In the genomic region with DNA sequence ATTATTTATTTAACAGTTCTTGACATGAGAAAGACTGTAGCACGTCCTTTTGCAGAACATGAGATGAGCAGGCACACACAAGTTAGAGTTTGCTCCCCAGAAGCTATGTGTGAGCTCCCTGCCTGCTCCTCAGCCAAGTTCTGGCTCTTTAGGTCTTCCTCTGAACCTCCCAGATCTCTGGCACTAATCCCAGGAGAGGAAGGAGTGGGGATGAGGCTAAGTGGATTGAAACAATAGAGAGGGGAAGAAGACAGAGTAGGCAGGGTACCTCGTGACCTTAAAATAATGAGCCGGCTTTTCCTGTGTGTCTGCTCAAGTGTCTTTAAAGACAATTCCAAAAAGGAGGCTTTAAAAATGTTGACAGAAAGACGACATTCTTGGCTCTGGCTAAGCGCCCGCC, we compare ENCODE assay signal across 11 mouse cellular contexts. TPM values are rescaled to one million over a fixed set of nuclear protein-coding genes. Genes with fewer than 3 reads are reported as not detected.
A peak's percentile ranks its signal among the peaks of the same experiment; 100 is the strongest.
DNase-seq lines count a peak whose midpoint lies in the region; ATAC-seq and TF ChIP-seq lines count a peak whose summit lies in the region.
"Had no signal": no experiment of that assay in that cellular context is flagged by ENCODE, and none has a peak within 500 bp of the region (broad histone marks: within the 10 kb centered on the region; RNA-seq: fewer than 3 reads in every experiment).

No protein-coding gene starts in this region.

- ATAC-seq in frontal cortex, adult (ENCODE audit: low TSS enrichment) = peak; percentile 41; the same call in 1 of the 2 replicates
- peak; percentile 72 for ATAC-seq in heart, embryonic 14.5 days (ENCODE audit: insufficient number of reproducible peaks, insufficient read depth, low FRiP score, low read depth)
- ATAC-seq in lung, embryonic 14.5 days (ENCODE audit: insufficient read depth) = peak; percentile 90; the same call in 1 of the 2 replicates
- ATAC-seq: forebrain, postnatal 0 days; midbrain, embryonic 15.5 days had no signal

- intact Hi-C loops in left cerebral cortex, adult 2 months (cut with DNase I) = no loop called here

- H3K4me1 ChIP-seq in heart, embryonic 14.5 days (ENCODE audit: control insufficient read depth in 2 of 2, insufficient read depth in 2 of 2, low read length in 2 of 2) = peaks cover 2 to 5% of the 10 kb centered on the region in 2 experiments; a peak in 3 of 4 replicates
- no peaks in the 10 kb centered on the region for H3K4me1 ChIP-seq in lung, embryonic 14.5 days (ENCODE audit: insufficient read depth)
- no peaks in the 10 kb centered on the region for H3K4me1 ChIP-seq in cerebellum, adult 2 months (ENCODE audit: control insufficient read depth, insufficient read depth, low read length)
- H3K4me1 ChIP-seq: midbrain, embryonic 15.5 days had no signal

- no peak overlapping the region for H3K4me3 ChIP-seq in heart, embryonic 14.5 days (ENCODE audit: control insufficient read depth in 1 of 2, insufficient read depth in 1 of 2, low read depth in 1 of 2, low read length in 2 of 2)
- no peak overlapping the region for H3K4me3 ChIP-seq in lung, embryonic 14.5 days (ENCODE audit: low read depth, low read length)
- H3K4me3 ChIP-seq in left cerebral cortex, adult 2 months = no peak overlapping the region
- H3K4me3 ChIP-seq in cerebellum, adult 2 months (replicated peaks; ENCODE audit: insufficient read depth, low read depth, low read length) = no peak overlapping the region
- H3K4me3 ChIP-seq: midbrain, embryonic 15.5 days had no signal

- peak overlapping the region; percentile 48 for H3K4me2 ChIP-seq in heart, embryonic 14.5 days (ENCODE audit: low read length)
- peak overlapping the region; percentile 31; the same call in 1 of the 2 replicates for H3K4me2 ChIP-seq in lung, embryonic 14.5 days
- H3K4me2 ChIP-seq: midbrain, embryonic 15.5 days had no signal

- no peak overlapping the region for H3K9ac ChIP-seq in heart, embryonic 14.5 days (ENCODE audit: low read length)
- no peak overlapping the region for H3K9ac ChIP-seq in lung, embryonic 14.5 days
- H3K9ac ChIP-seq: forebrain, postnatal 0 days; midbrain, embryonic 15.5 days had no signal

- TF ChIP-seq POLR2A in cerebellum, adult 2 months (IDR thresholded peaks at IDR 0.05; ENCODE audit: borderline replicate concordance, insufficient read depth, low read length) = no peak

- no peaks in the 10 kb centered on the region for H3K36me3 ChIP-seq in heart, embryonic 14.5 days (ENCODE audit: control insufficient read depth, insufficient read depth, low read length)
- no peaks in the 10 kb centered on the region for H3K36me3 ChIP-seq in lung, embryonic 14.5 days (ENCODE audit: insufficient read depth)
- H3K36me3 ChIP-seq: midbrain, embryonic 15.5 days had no signal

- H3K27me3 ChIP-seq in heart, embryonic 14.5 days (ENCODE audit: control insufficient read depth, insufficient read depth, low read length) = no peaks in the 10 kb centered on the region
- no peaks in the 10 kb centered on the region for H3K27me3 ChIP-seq in lung, embryonic 14.5 days (ENCODE audit: insufficient read depth, low read length)
- H3K27me3 ChIP-seq in cerebellum, adult 2 months (ENCODE audit: control insufficient read depth, insufficient read depth, low read length) = no peaks in the 10 kb centered on the region
- H3K27me3 ChIP-seq: midbrain, embryonic 15.5 days had no signal

- H3K9me3 ChIP-seq in heart, embryonic 14.5 days (ENCODE audit: control insufficient read depth, low read length) = no peaks in the 10 kb centered on the region
- no peaks in the 10 kb centered on the region for H3K9me3 ChIP-seq in lung, embryonic 14.5 days (ENCODE audit: low read depth, low read length)
- H3K9me3 ChIP-seq: midbrain, embryonic 15.5 days had no signal

- peak overlapping the region; percentile 49 to 53 for H3K27ac ChIP-seq in heart, embryonic 14.5 days (replicated peaks in 1 of 2; ENCODE audit: control insufficient read depth in 1 of 2, insufficient read depth in 1 of 2, low read depth in 2 of 2, low read length in 2 of 2)
- H3K27ac ChIP-seq in lung, embryonic 14.5 days (ENCODE audit: low read depth) = peak overlapping the region; percentile 58; the same call in 1 of the 2 replicates
- no peak overlapping the region for H3K27ac ChIP-seq in left cerebral cortex, adult 2 months
- no peak overlapping the region for H3K27ac ChIP-seq in cerebellum, adult 2 months (ENCODE audit: insufficient read depth, low read length)
- H3K27ac ChIP-seq: midbrain, embryonic 15.5 days had no signal

- DNase-seq in frontal cortex, postnatal 14 days (ENCODE audit: low spot score in 2 of 2) = no peak
- peak; percentile 26 for DNase-seq in brain, adult 2 months (ENCODE audit: low read depth, low spot score)
- DNase-seq in lung, embryonic 14.5 days = peak; percentile 79
- no peak for DNase-seq in spleen, postnatal 14 days (ENCODE audit: low spot score in 2 of 2)
- no peak for DNase-seq in left cerebral cortex, adult 2 months (ENCODE audit: extremely low spot score in 1 of 2, low spot score in 2 of 2)
- DNase-seq in cerebellum, adult 2 months = no peak
- DNase-seq: cerebellum, postnatal 36 days; forebrain, postnatal 0 days had no signal

- WGBS in heart, embryonic 14.5 days = 29% methylated on average over 6 of the region's 6 CpGs
- 31% methylated on average over 6 of the region's 6 CpGs for WGBS in lung, embryonic 14.5 days
- WGBS in cerebellum, adult 2 months = 48% methylated on average over 6 of the region's 6 CpGs

- no peak for TF ChIP-seq CTCF in lung, embryonic 14.5 days (IDR thresholded peaks at IDR 0.05; ENCODE audit: low read depth)
- TF ChIP-seq CTCF in left cerebral cortex, adult 2 months (IDR thresholded peaks at IDR 0.05) = no peak
- no peak for TF ChIP-seq CTCF in cerebellum, adult 2 months (IDR thresholded peaks at IDR 0.05; ENCODE audit: borderline replicate concordance, insufficient read depth, low read depth, low read length)

RNA-seq across cellular contexts. Expression of gene Tek, which starts 23.9 kb away (rescaled TPM):
- 56.8 and 57.7 TPM in 2 replicates for polyA plus RNA-seq in heart, embryonic 14.5 days (2014; fragmentation: Nextera tagmentation; extraction: Ambion mirVana)
- polyA plus RNA-seq in lung, embryonic 14.5 days (2014; fragmentation: Nextera tagmentation; extraction: Ambion mirVana) = 40.5 and 42.4 TPM in 2 replicates
- total RNA-seq in left cerebral cortex, adult 2 months (2021) = 10 to 100 TPM in 1 of 2 experiments, 1 to 10 TPM in 1; 9.1 to 12.1 TPM
- polyA plus RNA-seq in cerebellum, adult 2 months (2012; rRNA removed) = 7.6 and 8.7 TPM in 2 replicates

Comparison
In these comparisons a context has a peak if more than half of its experiments do, and no peak if none do; other contexts are left out.
1. DNase-seq: peak in brain, adult 2 months (single experiment) and lung, embryonic 14.5 days (single experiment); none in frontal cortex, postnatal 14 days (0 of 2), spleen, postnatal 14 days (0 of 2), left cerebral cortex, adult 2 months (0 of 2) and cerebellum, adult 2 months (0 of 2).
2. H3K27ac ChIP-seq: peak in heart, embryonic 14.5 days (2 of 2) and lung, embryonic 14.5 days (single experiment); none in left cerebral cortex, adult 2 months (single experiment) and cerebellum, adult 2 months (single experiment).
3. Peak in every context shown above with its lines, with median percentiles within 50 percentile points of each other: ATAC-seq.